Mouse (Mus musculus) CH12.LX (cell line): Measurements from ENCODE around the gene Slc25a45.

Source experiments
- BHLHE40 ChIP-seq: IDR thresholded peaks from 2 replicates; pipeline ENCODE4 v1.6.1; 2011; ENCODE audit warnings: mild to moderate bottlenecking, low read depth, low read length, improper control_type of control experiment
- CTCF ChIP-seq, 2 experiments: IDR thresholded peaks in 1 of 2; conservative IDR thresholded peaks in 1 of 2; 2 replicates each; pipeline ENCODE4 v1.5.1; 2011 to 2012; ENCODE audit warnings: low read depth in 2 of 2, low read length in 2 of 2, improper control_type of control experiment in 1 of 2, inconsistent platforms in 1 of 2, mild to moderate bottlenecking in 1 of 2, moderate library complexity in 1 of 2
- E2F4 ChIP-seq: IDR thresholded peaks from 2 replicates; pipeline ENCODE4 v1.6.1; 2011; ENCODE audit warnings: low read depth, low read length, improper control_type of control experiment; ENCODE audit not compliant: insufficient replicate concordance
- EP300 ChIP-seq: IDR thresholded peaks from 2 replicates; pipeline ENCODE4 v1.6.1; 2011; ENCODE audit warnings: low read length, improper control_type of control experiment
- KAT2A ChIP-seq: IDR thresholded peaks from 2 replicates; pipeline ENCODE4 v1.6.1; 2012; ENCODE audit warnings: low read length, improper control_type of control experiment, inconsistent platforms; ENCODE audit not compliant: insufficient replicate concordance
- MXI1 ChIP-seq: IDR thresholded peaks from 2 replicates; pipeline ENCODE4 v1.6.1; 2011; ENCODE audit warnings: mild to moderate bottlenecking, low read depth, low read length, improper control_type of control experiment
- POLR2A ChIP-seq: IDR thresholded peaks from 2 replicates; pipeline ENCODE4 v1.6.1; 2011; ENCODE audit warnings: low read depth, mild to moderate bottlenecking, improper control_type of control experiment, low read length
- TBP ChIP-seq: conservative IDR thresholded peaks from 2 replicates; pipeline ENCODE4 v1.6.1; 2011; ENCODE audit warnings: low read depth, low read length, improper control_type of control experiment
- ZC3H11A ChIP-seq: IDR thresholded peaks from 2 replicates; pipeline ENCODE4 v1.6.1; 2012; ENCODE audit warnings: low read depth, mild to moderate bottlenecking, inconsistent platforms, low read length, improper control_type of control experiment
- ZMIZ1 ChIP-seq: IDR thresholded peaks from 2 replicates; pipeline ENCODE4 v1.6.1; 2012; ENCODE audit warnings: low read depth, mild to moderate bottlenecking, inconsistent platforms, low read length, improper control_type of control experiment

DNA sequence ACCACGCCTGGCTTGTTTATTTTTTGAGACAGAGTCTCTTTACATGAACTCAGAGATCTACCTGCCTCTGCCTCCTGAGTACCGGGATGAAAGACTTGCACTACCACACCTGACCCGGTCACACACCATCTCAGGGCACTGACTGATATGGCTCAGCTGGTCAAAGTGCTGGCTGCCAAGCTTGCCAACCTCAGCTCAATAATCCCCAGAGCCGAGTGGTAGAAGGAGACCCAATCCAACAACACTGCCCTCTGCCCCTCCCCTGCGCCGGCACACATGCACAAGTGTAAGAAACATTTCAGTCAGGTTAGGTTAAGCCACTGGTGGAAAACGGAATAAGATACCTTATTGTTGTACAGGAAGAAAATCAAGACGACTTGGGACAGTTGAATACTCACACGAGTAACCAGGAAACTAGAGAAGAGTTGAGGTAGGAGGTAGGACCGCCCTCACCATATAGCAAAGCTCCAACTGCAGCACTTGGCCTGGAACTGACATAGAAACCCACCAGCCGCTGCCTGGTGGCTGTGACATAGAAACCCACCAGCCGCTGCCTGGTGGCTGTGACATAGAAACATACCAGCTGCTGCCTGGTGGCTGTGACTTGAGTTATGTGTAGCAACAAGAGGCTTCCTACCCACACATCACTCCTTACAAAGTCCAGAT lies 43.2 kb upstream of the Slc25a45 start:
- TF ChIP-seq CTCF (conservative IDR thresholded peaks at IDR 0.05 in 1 of 2, IDR thresholded peaks at IDR 0.05 in 1 of 2; ENCODE audit: low read depth in 2 of 2, low read length in 2 of 2) (no peak), MXI1 (no peak), TBP (no peak), BHLHE40 (no peak), ZC3H11A (no peak), EP300 (no peak), KAT2A (no peak), E2F4 (no peak), ZMIZ1 (no peak), POLR2A (no peak)
